Mouse (Mus musculus) heart, embryonic 13.5 days (tissue): ENCODE data around the gene Ube2q1. TPM values are rescaled to one million over a fixed set of nuclear protein-coding genes. Genes with fewer than 3 reads are reported as not detected.
A peak's percentile ranks its signal among the peaks of the same experiment; 100 is the strongest.

ENCODE experiments used
- ATAC-seq: fragments of 200-750 bp; cut with Nextera tagmentation; 2 replicates; pipeline ENCODE4 v1.8.0; 2017; ENCODE audit warnings: moderate TSS enrichment; ENCODE audit not compliant: insufficient number of reproducible peaks, low FRiP score, low TSS enrichment; ENCODE audit errors: extremely low read depth
- H3K27ac ChIP-seq: fragments of 300-500 bp; sonication (generic); replicated peaks from 2 replicates; pipeline ENCODE4 v1.5.1; 2015; ENCODE audit warnings: moderate library complexity, mild to moderate bottlenecking, inconsistent platforms
- H3K27me3 ChIP-seq: fragments of 300-500 bp; sonication (generic); replicated peaks from 2 replicates; pipeline ENCODE4 v1.6.1; 2015; ENCODE audit warnings: mild to moderate bottlenecking, inconsistent platforms
- H3K36me3 ChIP-seq: fragments of 300-500 bp; sonication (generic); 2 replicates; pipeline ENCODE4 v1.6.1; 2015; ENCODE audit warnings: mild to moderate bottlenecking, inconsistent platforms
- H3K4me1 ChIP-seq: fragments of 300-500 bp; sonication (generic); 2 replicates; pipeline ENCODE4 v1.6.1; 2015; ENCODE audit warnings: inconsistent platforms
- H3K4me2 ChIP-seq: fragments of 300-500 bp; sonication (generic); 2 replicates; pipeline ENCODE4 v1.6.1; 2015; ENCODE audit warnings: inconsistent platforms, mild to moderate bottlenecking, moderate library complexity
- H3K4me3 ChIP-seq: fragments of 300-500 bp; sonication (generic); 2 replicates; pipeline ENCODE4 v1.5.1; 2015; ENCODE audit warnings: moderate library complexity, mild to moderate bottlenecking, inconsistent platforms
- H3K9ac ChIP-seq: fragments of 300-500 bp; sonication (generic); 2 replicates; pipeline ENCODE4 v1.6.1; 2015; ENCODE audit warnings: inconsistent platforms, mild to moderate bottlenecking, moderate library complexity
- H3K9me3 ChIP-seq: fragments of 300-500 bp; sonication (generic); 2 replicates; pipeline ENCODE4 v1.6.1; 2016; ENCODE audit warnings: inconsistent platforms
- WGBS: fragments of 180-500 bp; shearing (Covaris S2); methylation state at CpG from one replicate; pipeline ENCODE4 v1.1.7; 2015; ENCODE audit warnings: mixed read lengths; 5-methylcytosine and 5-hydroxymethylcytosine counted together
- polyA plus RNA-seq: library from polyadenylated mRNA; unstranded; fragments of >200 nt; fragmentation: Nextera tagmentation; extraction: Ambion mirVana; gene quantifications from 2 replicates; pipeline ENCODE4 v1.2.1, GENCODE M21; 2015

Gene Ube2q1
- polyA plus RNA-seq, 1 experiment from 2014 or later = 8.4 TPM

DNA sequence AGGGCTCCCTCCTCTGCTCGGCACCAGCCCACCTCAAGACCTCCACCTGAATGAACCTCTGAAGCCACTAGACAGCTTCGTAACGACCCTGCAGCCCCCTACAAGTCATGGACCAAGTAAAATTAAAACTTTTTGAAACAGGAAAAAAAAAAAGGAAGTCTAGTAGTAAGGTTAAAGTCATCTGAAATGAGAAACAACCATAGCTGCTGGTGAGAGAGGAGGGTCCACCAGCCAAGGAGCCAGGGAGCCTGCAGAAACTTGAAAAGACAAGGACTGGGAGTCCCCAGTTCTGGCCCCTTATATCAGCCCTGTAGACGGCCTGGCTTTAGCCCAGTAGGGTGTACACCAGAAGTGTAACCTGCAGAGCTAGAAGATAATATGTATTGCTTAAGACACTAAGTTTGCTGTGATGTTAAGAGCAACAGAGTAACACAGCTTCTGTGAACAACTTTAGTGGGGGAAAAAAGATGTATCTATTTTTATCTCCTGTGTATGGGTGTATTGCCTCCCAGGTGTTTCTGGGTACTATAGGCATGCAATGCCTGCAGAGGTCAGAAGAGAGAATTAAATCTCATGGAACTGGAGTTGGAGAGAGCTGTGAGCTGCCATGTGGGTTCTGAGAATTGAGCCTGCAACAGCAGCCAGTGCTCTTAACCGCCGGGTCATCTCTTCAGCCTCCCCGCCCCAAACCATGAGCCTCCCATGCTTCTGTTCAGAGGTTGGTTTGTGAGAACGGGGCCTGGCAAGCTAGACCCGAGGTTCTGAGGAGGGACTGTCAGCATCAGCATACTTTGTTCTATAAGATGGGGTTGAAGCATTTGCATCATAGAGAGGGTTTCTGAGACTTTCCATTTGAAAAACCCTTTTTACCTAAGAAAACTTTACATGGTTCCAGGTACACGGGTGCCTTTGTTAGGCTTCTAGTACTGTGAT lies 48.4 kb downstream of the Ube2q1 start:
- 66% methylated on average over 10 of the region's 10 CpGs for WGBS
- ATAC-seq = no peak
- H3K4me1 ChIP-seq = peaks cover 13% of the 10 kb centered on the region
- H3K4me3 ChIP-seq = no peak overlapping the region
- H3K4me2 ChIP-seq = no peak overlapping the region
- H3K9ac ChIP-seq = no peak overlapping the region
- no peak overlapping the region for H3K27ac ChIP-seq
- no peaks in the 10 kb centered on the region for H3K36me3 ChIP-seq
- H3K27me3 ChIP-seq = peaks cover 6% of the 10 kb centered on the region; the same call in 1 of the 2 replicates
- H3K9me3 ChIP-seq = no peaks in the 10 kb centered on the region

DNA sequence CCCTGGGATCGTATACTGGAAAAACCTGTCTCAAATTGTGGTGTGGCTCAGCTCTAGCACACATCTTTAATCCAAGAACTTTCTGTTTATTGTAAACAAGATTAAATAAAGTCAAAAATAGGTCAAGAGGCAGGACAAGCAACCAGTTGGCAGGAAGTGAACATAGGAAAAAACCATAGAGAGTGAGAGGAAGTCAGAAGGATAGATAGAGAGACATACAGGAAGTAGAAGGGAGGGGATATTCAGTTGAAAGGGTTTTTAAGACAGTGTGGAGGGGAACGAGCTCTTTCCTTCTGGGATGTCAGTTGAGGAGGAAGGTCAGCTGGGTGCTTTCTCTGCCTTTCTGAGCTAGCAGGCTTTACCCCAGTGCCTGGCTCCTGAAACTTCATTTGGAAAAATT lies 50.2 kb downstream of the Ube2q1 start:
- 51% methylated on average over 2 of the region's 2 CpGs for WGBS
- no peak overlapping the region for H3K9ac ChIP-seq
- no peak overlapping the region for H3K4me3 ChIP-seq
- no peak overlapping the region for H3K27ac ChIP-seq
- H3K27me3 ChIP-seq = peaks cover 14% of the 10 kb centered on the region
- no peak overlapping the region for H3K4me2 ChIP-seq
- no peak for ATAC-seq
- H3K36me3 ChIP-seq = no peaks in the 10 kb centered on the region
- no peaks in the 10 kb centered on the region for H3K9me3 ChIP-seq
- peaks cover 13% of the 10 kb centered on the region for H3K4me1 ChIP-seq

DNA sequence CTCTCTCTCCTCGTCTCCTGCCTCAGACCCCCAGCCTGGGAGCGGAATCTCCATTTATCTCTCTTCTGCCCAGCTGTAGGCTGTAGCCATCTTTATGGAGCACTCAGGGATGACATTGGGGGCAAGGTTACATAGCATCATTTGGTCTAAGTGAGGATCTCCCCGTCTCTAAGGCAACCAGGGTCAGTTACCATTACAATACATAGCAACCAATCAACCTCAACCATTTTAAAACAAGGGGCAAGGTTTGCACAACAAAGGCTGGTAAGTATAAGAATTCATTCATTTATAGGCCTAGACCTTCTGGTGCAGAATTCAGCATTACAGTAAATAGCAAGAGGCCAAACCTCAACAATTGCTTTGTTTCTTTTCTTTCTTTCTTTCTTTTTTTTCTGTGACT lies 52.9 kb downstream of the Ube2q1 start:
- Histone ChIP-seq H3K9me3 (no peaks in the 10 kb centered on the region), H3K4me3 (no peak overlapping the region), H3K4me1 (peaks cover 2% of the 10 kb centered on the region; the same call in 1 of the 2 replicates), H3K27me3 (peaks cover 41% of the 10 kb centered on the region), H3K36me3 (no peaks in the 10 kb centered on the region), H3K27ac (no peak overlapping the region), H3K4me2 (no peak overlapping the region), H3K9ac (no peak overlapping the region)
- 59% methylated on average over 3 of the region's 3 CpGs for WGBS
- ATAC-seq = no peak

DNA sequence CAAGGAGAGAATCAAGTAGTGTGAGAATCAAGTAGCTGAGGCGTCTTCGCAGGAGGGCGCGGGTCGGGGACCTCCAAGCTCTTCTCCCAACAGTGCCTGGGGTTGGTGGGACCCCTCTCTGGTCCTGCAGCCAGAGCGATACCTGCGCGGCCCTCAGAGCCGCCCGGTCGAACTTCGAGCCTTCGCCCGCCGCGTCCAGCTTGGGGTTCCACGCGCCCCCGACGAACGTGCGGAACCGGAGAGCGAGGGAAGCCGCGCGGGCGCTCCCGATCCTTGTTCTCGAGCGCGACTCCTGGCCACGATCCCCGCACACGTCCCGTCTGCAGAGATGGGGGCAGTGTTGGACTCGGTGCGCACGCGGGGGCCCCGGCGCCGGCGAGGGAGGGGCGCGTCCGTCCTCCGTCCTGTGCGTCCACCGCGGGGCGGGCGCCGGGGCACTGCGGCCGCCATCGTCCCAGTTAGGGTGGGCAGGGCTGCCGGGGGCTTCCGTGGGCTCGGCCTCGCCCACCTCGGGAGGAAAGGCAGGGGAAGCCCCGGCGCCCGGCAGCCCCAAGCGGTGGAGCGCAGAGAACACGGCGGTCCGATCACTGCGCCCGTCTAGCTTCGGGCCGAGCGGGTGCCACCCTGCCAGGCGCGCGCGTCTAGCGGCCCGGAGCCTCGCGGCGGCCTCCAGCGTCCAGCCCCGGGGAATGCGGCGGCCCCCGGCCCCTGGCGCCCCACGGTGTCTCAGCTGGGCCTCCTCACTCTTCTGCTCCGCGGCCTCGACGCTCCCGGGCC lies 57.6 kb downstream of the Ube2q1 start, which contains the start of gene She:
Gene She, plus strand, starts transcription at position 556 of the 777 bp plus-strand sequence.
- Histone ChIP-seq H3K4me1 (peaks cover 15% of the 10 kb centered on the region), H3K4me2 (peak within 1 kb of the TSS; percentile 77), H3K27ac (peak within 1 kb of the TSS; percentile 87), H3K9me3 (no peaks in the 10 kb centered on the region), H3K4me3 (peak within 1 kb of the TSS; percentile 70), H3K36me3 (0 out of 2 replicates have a peak, but pooled peaks cover 2% of the 10 kb centered on the region), H3K9ac (peak within 1 kb of the TSS; percentile 82), H3K27me3 (peaks cover 67% of the 10 kb centered on the region)
- ATAC-seq = no peak
- 1% methylated on average over 90 of the region's 96 CpGs for WGBS

Other genes starting within 250 kb of the Ube2q1 start
- 7.5 and 7.8 TPM in 2 replicates for gene Adar, start 58.6 kb upstream of the Ube2q1 start, polyA plus RNA-seq
- gene Chrnb2, start 9.0 kb upstream of the Ube2q1 start, polyA plus RNA-seq = 0.18 and 0.44 TPM in 2 replicates
- 6.2 and 6.8 TPM in 2 replicates for gene She, start 57.8 kb downstream of the Ube2q1 start, polyA plus RNA-seq
- 0.74 and 0.75 TPM in 2 replicates for gene Il6ra, start 139.6 kb downstream of the Ube2q1 start, polyA plus RNA-seq
- gene Atp8b2, start 189.9 kb downstream of the Ube2q1 start, polyA plus RNA-seq = 9.9 and 10.3 TPM in 2 replicates
- gene Hax1, start 225.2 kb downstream of the Ube2q1 start, polyA plus RNA-seq = 79.3 and 97.1 TPM in 2 replicates